ENCODE assay signal across 29 mouse cellular contexts in genomic region chr7:26789984-26790383, GRCm38 (mm10). TPM values are rescaled to one million over a fixed set of nuclear protein-coding genes. Genes with fewer than 3 reads are reported as not detected.
DNase-seq lines count a peak whose midpoint lies in the region; ATAC-seq lines count a peak whose summit lies in the region.
"Had no signal": no experiment of that assay in that cellular context is flagged by ENCODE, and none has a peak within 500 bp of the region (broad histone marks: within the 10 kb centered on the region; RNA-seq: fewer than 3 reads in every experiment).

No protein-coding gene starts in this region.

- no peak overlapping the region for H3K4me3 ChIP-seq in kidney, embryonic 14.5 days (ENCODE audit: low read length)
- no peak overlapping the region for H3K4me3 ChIP-seq in kidney, embryonic 16.5 days (ENCODE audit: low read length)
- H3K4me3 ChIP-seq: embryonic facial prominence, embryonic 13.5 days; embryonic facial prominence, embryonic 15.5 days; erythroblast, embryonic 14.5 days; forebrain, embryonic 10.5 days; forebrain, embryonic 12.5 days had no signal

- no peak for DNase-seq in kidney, adult 8-10 months
- no peak for DNase-seq in kidney, postnatal 14 days
- no peak for DNase-seq in gastrocnemius, postnatal 4 days (ENCODE audit: low spot score in 2 of 2)
- DNase-seq: adrenal gland, adult 2 months; adrenal gland, postnatal 10 days; adrenal gland, postnatal 25 days; cerebellum, adult 11 months; cerebellum, adult 18-20 months; cerebellum, adult 8-10 months; cerebellum, adult 9-11 months; cerebellum, postnatal 14 days; cerebellum, postnatal 36 days; embryo, embryonic 11 days had no signal

- H3K9me3 ChIP-seq in kidney, embryonic 14.5 days (ENCODE audit: control insufficient read depth, low read length): no peaks in the 10 kb centered on the region
- H3K9me3 ChIP-seq in kidney, embryonic 16.5 days (ENCODE audit: low read length): peaks cover 9% of the 10 kb centered on the region
- H3K9me3 ChIP-seq: forebrain, embryonic 12.5 days had no signal

- no peak overlapping the region for H3K4me2 ChIP-seq in kidney, embryonic 14.5 days (replicated peaks; ENCODE audit: low read depth, low read length)
- H3K4me2 ChIP-seq in kidney, embryonic 16.5 days (replicated peaks; ENCODE audit: low read depth, low read length): no peak overlapping the region
- H3K4me2 ChIP-seq: embryonic facial prominence, embryonic 13.5 days; embryonic facial prominence, embryonic 15.5 days; forebrain, embryonic 12.5 days had no signal

- no peaks in the 10 kb centered on the region for H3K4me1 ChIP-seq in kidney, embryonic 14.5 days (ENCODE audit: control insufficient read depth, insufficient read depth, low read length)
- H3K4me1 ChIP-seq in kidney, embryonic 16.5 days (ENCODE audit: insufficient read depth, low read length): no peaks in the 10 kb centered on the region
- H3K4me1 ChIP-seq: embryonic facial prominence, embryonic 13.5 days; embryonic facial prominence, embryonic 15.5 days; forebrain, embryonic 10.5 days; forebrain, embryonic 12.5 days had no signal

- 28% methylated on average over 6 of the region's 6 CpGs for WGBS in kidney, embryonic 14.5 days
- 29% methylated on average over 6 of the region's 6 CpGs for WGBS in kidney, embryonic 16.5 days

- no peak overlapping the region for H3K9ac ChIP-seq in kidney, embryonic 14.5 days (ENCODE audit: low read depth, low read length)
- no peak overlapping the region for H3K9ac ChIP-seq in kidney, embryonic 16.5 days (replicated peaks; ENCODE audit: low read length)
- H3K9ac ChIP-seq: embryonic facial prominence, embryonic 13.5 days; embryonic facial prominence, embryonic 15.5 days; forebrain, embryonic 12.5 days had no signal

- peak; percentile 80; the same call in 1 of the 2 replicates for ATAC-seq in kidney, embryonic 14.5 days (ENCODE audit: low FRiP score, low TSS enrichment)
- peak; percentile 75; the same call in 1 of the 2 replicates for ATAC-seq in kidney, embryonic 16.5 days (ENCODE audit: low FRiP score, low TSS enrichment)
- ATAC-seq: forebrain, embryonic 14.5 days; forebrain, embryonic 16.5 days had no signal

- no peak overlapping the region for H3K27ac ChIP-seq in kidney, embryonic 14.5 days (ENCODE audit: low read depth, low read length)
- no peak overlapping the region for H3K27ac ChIP-seq in kidney, embryonic 16.5 days (ENCODE audit: low read length)
- H3K27ac ChIP-seq: embryonic facial prominence, embryonic 13.5 days; embryonic facial prominence, embryonic 15.5 days; forebrain, embryonic 10.5 days; forebrain, embryonic 12.5 days had no signal

- no peaks in the 10 kb centered on the region for H3K36me3 ChIP-seq in kidney, embryonic 14.5 days (ENCODE audit: control insufficient read depth, insufficient read depth, low read length)
- no peaks in the 10 kb centered on the region for H3K36me3 ChIP-seq in kidney, embryonic 16.5 days (ENCODE audit: insufficient read depth, low read length)
- H3K36me3 ChIP-seq: embryonic facial prominence, embryonic 13.5 days; embryonic facial prominence, embryonic 15.5 days; forebrain, embryonic 10.5 days; forebrain, embryonic 12.5 days had no signal

- no peaks in the 10 kb centered on the region for H3K27me3 ChIP-seq in kidney, embryonic 14.5 days (ENCODE audit: control insufficient read depth, insufficient read depth, low read length)
- H3K27me3 ChIP-seq in kidney, embryonic 16.5 days (ENCODE audit: insufficient read depth, low read length): no peaks in the 10 kb centered on the region
- H3K27me3 ChIP-seq: embryonic facial prominence, embryonic 13.5 days; embryonic facial prominence, embryonic 15.5 days; forebrain, embryonic 12.5 days had no signal

RNA-seq across cellular contexts. Expression of gene Cyp2g1, which starts 18.7 kb away (rescaled TPM):
- polyA plus RNA-seq in kidney, embryonic 14.5 days (2014; fragmentation: Nextera tagmentation; extraction: Ambion mirVana): not detected in 2 replicates
- polyA plus RNA-seq in kidney, embryonic 16.5 days (2015; fragmentation: Nextera tagmentation; extraction: Ambion mirVana): not detected in 2 replicates
- total RNA-seq in gastrocnemius, postnatal 4 days (2021): not detected
- total RNA-seq: adrenal gland, adult 2 months; adrenal gland, postnatal 25 days; common myeloid progenitor, adult 5-6 weeks; ES-E14; MEL had no signal
- polyA plus RNA-seq: adrenal gland, adult 2 months; brain, embryonic 14.5 days; C2C12; embryonic facial prominence, embryonic 11.5 days; forebrain, embryonic 10.5 days; forebrain, embryonic 14.5 days; forebrain, embryonic 16.5 days had no signal

RNA-seq across cellular contexts. Expression of gene Cyp2b19, which starts 33.0 kb away (rescaled TPM):
- not detected in 2 replicates for polyA plus RNA-seq in kidney, embryonic 14.5 days (2014; fragmentation: Nextera tagmentation; extraction: Ambion mirVana)
- polyA plus RNA-seq in kidney, embryonic 16.5 days (2015; fragmentation: Nextera tagmentation; extraction: Ambion mirVana): not detected in 2 replicates
- not detected for total RNA-seq in gastrocnemius, postnatal 4 days (2021)
- total RNA-seq: adrenal gland, adult 2 months; adrenal gland, postnatal 10 days; adrenal gland, postnatal 25 days; adrenal gland, postnatal 4 days; common myeloid progenitor, adult 5-6 weeks; ES-E14; MEL had no signal
- polyA plus RNA-seq: adrenal gland, adult 2 months; C2C12; embryonic facial prominence, embryonic 11.5 days; embryonic facial prominence, embryonic 13.5 days; erythroblast, embryonic 14.5 days had no signal

RNA-seq across cellular contexts. Expression of gene Cyp2a5, which starts 45.1 kb away (rescaled TPM):
- not detected in 2 replicates for polyA plus RNA-seq in kidney, embryonic 14.5 days (2014; fragmentation: Nextera tagmentation; extraction: Ambion mirVana)
- not detected in 2 replicates for polyA plus RNA-seq in kidney, embryonic 16.5 days (2015; fragmentation: Nextera tagmentation; extraction: Ambion mirVana)
- total RNA-seq in gastrocnemius, postnatal 4 days (2021): not detected
- total RNA-seq: common myeloid progenitor, adult 5-6 weeks; ES-E14; MEL had no signal
- polyA plus RNA-seq: C2C12; embryonic facial prominence, embryonic 11.5 days; erythroblast, embryonic 14.5 days; forebrain, embryonic 10.5 days; forebrain, embryonic 12.5 days had no signal
